Mouse (Mus musculus): ENCODE data around the gene Mtrex.

The Mtrex gene

GRCm38 (mm10) chr13:112867381-112867780 lies 59.8 kb downstream of the Mtrex start:
- no peak for DNase-seq (ENCODE audit: low read depth, low spot score)

DNA sequence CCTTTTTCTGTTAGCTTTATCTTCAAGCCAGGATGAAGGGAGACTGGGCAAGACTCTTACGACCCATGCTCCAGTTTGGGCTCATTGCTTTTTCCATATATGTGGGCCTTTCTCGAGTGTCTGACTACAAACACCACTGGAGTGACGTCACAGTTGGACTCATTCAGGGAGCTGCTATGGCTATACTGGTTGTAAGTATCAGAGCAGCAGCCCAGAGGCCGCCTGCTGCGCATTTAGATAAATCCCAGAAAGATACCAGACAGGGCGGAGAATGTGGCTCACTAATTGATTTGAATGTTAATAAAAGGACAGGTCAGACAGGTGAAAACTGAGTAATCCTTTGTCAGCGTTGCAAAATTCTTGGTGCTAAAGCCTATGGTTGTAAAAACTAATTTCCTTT lies 60.4 kb downstream of the Mtrex start:
- DNase-seq (ENCODE audit: low read depth, low spot score) = no peak

DNA sequence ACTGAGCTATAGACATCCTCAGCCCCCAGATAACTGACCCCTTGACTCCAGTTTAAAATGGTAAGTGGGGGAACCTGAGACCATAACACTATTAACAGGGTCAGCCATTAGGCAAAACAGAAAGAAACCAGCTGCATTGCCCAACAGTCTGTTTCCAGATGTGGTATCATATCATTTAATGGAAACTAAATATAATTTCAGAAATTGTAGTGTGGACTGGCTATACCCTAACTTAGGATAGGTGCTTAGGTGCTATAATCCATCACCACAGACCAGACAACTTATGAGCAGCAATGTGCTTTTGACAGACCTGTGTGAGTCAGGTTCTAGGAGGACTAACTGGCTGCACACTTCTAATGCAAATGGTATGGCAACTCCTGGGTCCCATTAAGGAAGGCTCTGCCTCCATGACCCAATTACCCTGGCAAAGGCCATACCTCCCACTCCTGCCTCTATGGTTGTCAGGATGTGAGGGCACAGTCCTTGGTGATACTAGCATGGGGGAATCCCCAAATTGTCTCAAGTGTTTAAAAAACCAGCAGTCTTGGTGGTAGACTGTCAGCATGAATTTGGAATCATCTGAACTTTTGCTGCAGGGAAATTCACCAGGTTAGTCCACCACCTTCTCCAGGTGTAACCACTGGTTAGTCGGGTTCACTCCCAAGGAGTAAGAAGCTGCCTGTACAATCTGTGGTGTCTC lies 64.1 kb downstream of the Mtrex start:
- no peak for DNase-seq (ENCODE audit: low read depth, low spot score)

GRCm38 (mm10) chr13:112862342-112862741 lies 64.9 kb downstream of the Mtrex start:
- DNase-seq (ENCODE audit: low read depth, low spot score) = no peak

- no peak for DNase-seq (ENCODE audit: low read depth, low spot score)
These were observed 65.3 kb downstream of the Mtrex start for GRCm38 (mm10) chr13:112861825-112862306.

DNA sequence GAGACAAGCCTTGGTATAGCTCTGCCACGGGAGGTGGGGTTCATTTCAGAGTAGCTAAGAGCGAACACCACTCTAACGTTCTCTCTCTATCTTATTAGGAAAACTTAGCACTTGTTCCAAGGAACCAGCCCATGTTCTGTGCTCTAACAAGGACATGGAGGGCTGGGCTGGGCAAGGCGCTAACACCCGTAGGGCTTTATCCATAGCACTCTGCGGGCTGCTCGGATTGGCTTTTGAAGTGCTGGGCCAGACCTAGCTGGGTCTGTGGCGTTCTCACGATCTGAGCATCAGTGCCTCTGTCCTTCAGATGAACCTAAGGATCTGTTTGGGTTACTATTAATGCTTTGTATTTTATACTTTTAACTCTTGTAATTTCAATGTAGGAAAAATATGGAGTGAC lies 66.3 kb downstream of the Mtrex start:
- no peak for DNase-seq (ENCODE audit: low read depth, low spot score)

- DNase-seq (ENCODE audit: low read depth, low spot score) = no peak
These were observed 66.8 kb downstream of the Mtrex start for GRCm38 (mm10) chr13:112860370-112860769.

- no peak for DNase-seq (ENCODE audit: low read depth, low spot score)
These were observed 67.5 kb downstream of the Mtrex start for GRCm38 (mm10) chr13:112859574-112860134.

GRCm38 (mm10) chr13:112857921-112858320 lies 69.3 kb downstream of the Mtrex start:
- DNase-seq (ENCODE audit: low read depth, low spot score) = no peak

DNA sequence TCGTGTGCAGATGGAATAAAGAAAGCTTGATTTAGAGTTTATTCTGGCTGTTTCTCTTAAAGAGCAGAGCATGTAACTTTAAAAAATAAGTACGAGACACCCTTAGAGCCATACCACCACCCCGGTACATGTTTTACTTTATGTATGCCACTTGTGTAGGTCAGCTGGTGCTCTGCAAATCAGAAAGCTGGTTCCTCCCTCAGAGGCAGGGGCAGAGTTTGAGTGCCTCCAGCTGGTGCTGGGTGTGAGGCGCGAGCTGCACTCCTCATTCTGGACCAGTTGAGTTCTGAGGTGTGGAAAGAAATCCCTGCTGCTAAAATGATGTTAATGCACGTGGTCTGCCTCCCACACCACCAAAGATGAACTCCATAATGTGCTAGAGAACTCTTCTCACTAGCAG lies 72.8 kb downstream of the Mtrex start:
- no peak for DNase-seq (ENCODE audit: low read depth, low spot score)

DNA sequence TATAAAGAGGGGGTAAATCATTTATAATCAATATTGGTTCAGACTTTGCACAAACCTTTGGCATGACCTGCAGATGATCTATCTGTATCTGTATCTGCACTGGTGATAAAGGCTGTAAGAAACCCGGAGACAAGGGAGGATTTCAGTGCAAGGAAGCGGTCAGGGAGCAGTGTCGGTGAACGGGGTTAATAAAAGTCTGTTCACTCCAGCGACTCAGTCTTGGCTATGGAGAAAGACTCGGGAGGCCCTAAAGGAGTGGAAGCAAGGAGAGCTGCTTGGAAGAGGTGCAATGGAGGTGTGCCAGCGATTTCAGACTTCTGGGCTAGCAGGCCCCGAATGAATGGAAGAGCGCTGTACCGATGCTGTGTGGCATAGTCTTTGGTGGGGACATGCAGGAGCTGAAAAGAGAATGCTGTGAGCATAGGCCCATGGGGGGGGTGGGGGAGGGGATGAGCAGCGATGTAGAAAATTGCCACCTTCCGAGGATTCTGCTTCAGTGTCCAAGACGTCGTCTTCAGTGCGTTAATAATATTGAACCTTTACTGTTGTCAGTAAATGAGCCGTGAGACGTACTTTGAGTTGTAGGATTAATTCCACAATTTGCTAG lies 73.4 kb downstream of the Mtrex start:
- DNase-seq (ENCODE audit: low read depth, low spot score) = no peak

- no peak for DNase-seq (ENCODE audit: low read depth, low spot score)
These were observed 81.3 kb downstream of the Mtrex start for GRCm38 (mm10) chr13:112845931-112846330.

GRCm38 (mm10) chr13:112840241-112841087 lies 86.7 kb downstream of the Mtrex start:
- DNase-seq (ENCODE audit: low read depth, low spot score) = no peak

DNA sequence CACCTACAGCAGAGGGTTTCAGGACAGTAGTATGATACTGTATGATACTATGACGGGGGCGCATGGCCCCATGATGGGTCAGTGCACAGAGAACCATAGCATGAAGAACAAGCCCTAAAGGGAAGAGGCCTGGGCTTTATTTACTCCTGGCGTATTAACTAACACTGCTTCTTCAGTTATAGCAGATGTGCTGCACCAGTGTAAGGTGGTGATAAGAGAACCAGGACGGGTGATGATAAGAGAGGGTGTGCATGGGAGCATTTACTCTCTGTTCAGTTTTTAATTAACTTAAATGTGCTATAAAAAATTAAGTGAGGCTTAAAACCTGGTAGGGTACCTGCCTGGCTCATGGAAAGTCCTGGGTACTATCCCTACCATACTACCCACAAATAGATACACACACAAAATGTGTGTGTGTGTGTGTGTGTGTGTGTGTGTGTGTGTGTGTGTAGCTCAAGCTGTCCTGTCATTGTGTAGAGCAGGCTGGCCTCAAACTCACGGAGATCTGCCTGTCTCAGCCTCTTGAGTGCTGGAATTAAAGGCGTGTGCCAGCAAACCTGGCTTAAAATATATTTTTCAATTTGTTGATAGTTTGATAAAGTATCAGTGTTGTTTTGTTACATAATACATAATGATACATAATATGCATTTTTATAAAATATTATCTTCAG lies 88.5 kb downstream of the Mtrex start:
- DNase-seq (ENCODE audit: low read depth, low spot score) = no peak

GRCm38 (mm10) chr13:112837621-112838155 lies 89.5 kb downstream of the Mtrex start:
- no peak for DNase-seq (ENCODE audit: low read depth, low spot score)

GRCm38 (mm10) chr13:112836951-112837350 lies 90.2 kb downstream of the Mtrex start:
- no peak for DNase-seq (ENCODE audit: low read depth, low spot score)

DNA sequence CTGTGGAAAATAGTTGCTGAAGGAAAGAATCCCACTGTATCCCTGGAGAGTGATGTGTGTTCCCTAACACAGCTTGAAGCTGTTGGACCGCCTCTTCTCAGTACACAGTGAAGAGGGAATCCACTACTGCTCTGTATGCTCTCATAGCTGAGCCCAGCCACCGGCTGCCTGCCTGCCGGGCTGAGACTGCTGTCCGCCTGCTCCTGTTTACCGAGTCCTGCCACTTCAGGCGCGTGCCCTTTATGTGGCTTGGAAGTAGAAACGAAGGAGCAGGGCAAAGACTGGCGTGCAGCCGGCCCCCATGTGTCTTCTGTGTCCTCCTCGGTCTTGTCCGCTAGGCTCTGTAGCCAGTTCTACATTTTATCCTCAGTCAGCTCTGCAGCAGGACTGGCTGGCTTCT lies 92.1 kb downstream of the Mtrex start:
- DNase-seq (ENCODE audit: low read depth, low spot score) = no peak

DNA sequence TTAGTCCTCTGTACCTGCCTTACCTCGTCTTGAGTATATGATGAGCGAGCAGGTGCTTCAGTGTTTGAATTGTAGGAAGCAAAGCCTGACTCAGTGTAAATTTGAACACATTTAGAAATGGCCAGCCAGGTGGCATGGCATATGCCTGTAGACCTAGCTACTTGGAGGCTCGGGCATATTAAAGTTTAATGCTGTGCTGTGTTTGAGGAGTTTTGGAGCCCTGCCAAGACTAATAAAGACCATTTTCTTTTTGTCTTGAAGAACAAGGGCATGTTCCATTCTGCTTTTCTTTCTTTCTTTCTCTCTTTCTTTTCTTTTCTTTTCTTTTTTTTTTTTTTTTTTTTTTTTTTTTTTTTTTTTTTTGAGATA lies 93.3 kb downstream of the Mtrex start:
- no peak for DNase-seq (ENCODE audit: low read depth, low spot score)

GRCm38 (mm10) chr13:112833253-112833894 lies 93.8 kb downstream of the Mtrex start:
- no peak for DNase-seq (ENCODE audit: low read depth, low spot score)

DNA sequence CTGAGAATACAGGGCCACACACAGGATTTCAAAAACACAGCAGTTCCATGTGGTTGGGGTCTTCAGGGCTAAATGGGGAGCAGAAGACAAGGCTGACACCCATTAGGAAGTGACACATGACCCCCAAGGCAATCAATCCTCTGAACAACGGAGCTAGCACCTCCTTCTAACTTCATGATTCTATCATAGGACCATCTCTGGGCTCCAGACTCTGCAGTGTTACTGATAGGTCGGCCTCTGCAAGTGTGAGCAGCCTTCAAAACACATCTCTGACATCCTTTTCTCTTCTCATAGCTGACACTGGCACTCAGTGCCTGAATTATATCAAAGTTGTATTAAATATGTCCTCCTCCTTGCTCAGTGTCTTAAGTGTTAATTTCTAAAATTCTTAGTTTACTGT lies 94.6 kb downstream of the Mtrex start:
- no peak for DNase-seq (ENCODE audit: low read depth, low spot score)

GRCm38 (mm10) chr13:112829619-112830018 lies 97.6 kb downstream of the Mtrex start:
- no peak for DNase-seq (ENCODE audit: low read depth, low spot score)
